Mouse (Mus musculus) ES-E14 (cell line): ENCODE results near the gene Gm6408. TPM values are rescaled to one million over a fixed set of nuclear protein-coding genes. Genes with fewer than 3 reads are reported as not detected.
"Not testable (repeated sequence)": the region's sequence is repeated elsewhere in the genome, so short reads cannot be mapped to it uniquely, and the experiment has no call there.

Source experiments
- DNase-seq: peaks from one replicate; pipeline ENCODE4 v3.0.0-alpha.2; 2013; ENCODE audit warnings: low read depth, low spot score
- H3K27ac ChIP-seq: 2 replicates; pipeline ENCODE4 v1.5.1; 2012; ENCODE audit warnings: low read depth, mild to moderate bottlenecking, low read length, moderate library complexity, mixed read lengths; ENCODE audit not compliant: poor library complexity, insufficient read depth, severe bottlenecking
- H3K36me3 ChIP-seq: 2 replicates; pipeline ENCODE4 v1.6.1; 2012; ENCODE audit warnings: mild to moderate bottlenecking, low read length, moderate library complexity, mixed read lengths; ENCODE audit not compliant: control insufficient read depth, poor library complexity, insufficient read depth, severe bottlenecking
- H3K4me1 ChIP-seq, 2 experiments: fragments of 150-350 bp in 1 of 2; sonication (generic) in 1 of 2; 2 replicates each; pipeline ENCODE4 v1.6.1; 2012; ENCODE audit warnings: low read length in 2 of 2, mild to moderate bottlenecking in 1 of 2, mixed read lengths in 1 of 2; ENCODE audit not compliant: control insufficient read depth in 2 of 2, insufficient read depth in 2 of 2, poor library complexity in 1 of 2
- H3K4me3 ChIP-seq, 2 experiments: fragments of 150-350 bp in 1 of 2; sonication (generic) in 1 of 2; 2 replicates each; pipeline ENCODE4 v1.5.1; 2012; ENCODE audit warnings: low read length in 2 of 2, low read depth in 1 of 2, mild to moderate bottlenecking in 1 of 2, mixed read lengths in 1 of 2; ENCODE audit not compliant: insufficient read depth in 1 of 2, poor library complexity in 1 of 2, severe bottlenecking in 1 of 2
- H3K9ac ChIP-seq: 2 replicates; pipeline ENCODE4 v1.6.1; 2012; ENCODE audit warnings: low read depth, mild to moderate bottlenecking, low read length, mixed read lengths; ENCODE audit not compliant: poor library complexity, insufficient read depth, severe bottlenecking
- H3K9me3 ChIP-seq: fragments of 150-350 bp; sonication (generic); 2 replicates; pipeline ENCODE4 v1.6.1; 2012; ENCODE audit warnings: low read depth, mild to moderate bottlenecking, low read length; ENCODE audit not compliant: control insufficient read depth, insufficient read depth
- CHD2 ChIP-seq: IDR thresholded peaks from 2 replicates; pipeline ENCODE4 v1.6.1; 2014; ENCODE audit warnings: mild to moderate bottlenecking, low read depth, low read length, inconsistent platforms
- HCFC1 ChIP-seq: IDR thresholded peaks from 2 replicates; pipeline ENCODE4 v1.6.1; 2012; ENCODE audit warnings: low read length, inconsistent platforms, borderline replicate concordance; ENCODE audit not compliant: insufficient read depth
- MAFK ChIP-seq: IDR thresholded peaks from 2 replicates; pipeline ENCODE4 v1.6.1; 2014; ENCODE audit warnings: mild to moderate bottlenecking, low read depth, low read length, inconsistent platforms; ENCODE audit not compliant: insufficient read depth
- ZC3H11A ChIP-seq: IDR thresholded peaks from 2 replicates; pipeline ENCODE4 v1.6.1; 2012; ENCODE audit warnings: low read depth, mild to moderate bottlenecking, inconsistent platforms, low read length, borderline replicate concordance
- ZNF384 ChIP-seq: IDR thresholded peaks from 2 replicates; pipeline ENCODE4 v1.6.1; 2012; ENCODE audit warnings: low read depth, low read length, inconsistent platforms
- in situ Hi-C, 2 experiments: fragments of 600-800 bp; cut with MboI; formaldehyde crosslinking; loops; one replicate each; pipeline ENCODE4 v1.15.1; 2025; ENCODE audit warnings: low sequenced_read_pairs in 2 of 2, inconsistent platforms in 1 of 2; ENCODE audit not compliant: unreplicated experiment in 2 of 2
- total RNA-seq: library from RNA; depleted of rRNA; stranded (reverse); fragments of 300-350 nt; gene quantifications from 2 replicates; pipeline ENCODE4 v1.2.3, GENCODE M21; 2012

Gene Gm6408
- total RNA-seq, 1 experiment: not detected

GRCm38 (mm10) chr5:146471821-146472220 is 9.9 kb upstream of the Gm6408 start:
- Histone ChIP-seq H3K27ac (no peak overlapping the region), H3K36me3 (peaks cover 19% of the 10 kb centered on the region), H3K9me3 (no peaks in the 10 kb centered on the region), H3K4me3 (no peak overlapping the region), H3K9ac (no peak overlapping the region), H3K4me1 (no peaks in the 10 kb centered on the region)
- DNase-seq: no peak
- in situ Hi-C loops: no loop called here
- TF ChIP-seq MAFK (no peak), CHD2 (no peak), ZC3H11A (no peak), ZNF384 (no peak), HCFC1 (no peak)

GRCm38 (mm10) chr5:146479564-146479963 is 2.2 kb upstream of the Gm6408 start:
- not testable (repeated sequence) for H3K4me3 ChIP-seq, H3K27ac ChIP-seq, H3K4me1 ChIP-seq, DNase-seq, H3K9ac ChIP-seq, H3K9me3 ChIP-seq, H3K36me3 ChIP-seq
- in situ Hi-C loops: loop anchor here (5.0 to 25.0 kb wide), 3 partner anchors 92 to 292 kb away; partner anchors contain the start of genes 1700001J03Rik (in 2 of the 2) and Wasf3 (in 1 of the 2)

- not testable (repeated sequence) for H3K36me3 ChIP-seq, H3K9ac ChIP-seq, H3K4me1 ChIP-seq, H3K27ac ChIP-seq, H3K4me3 ChIP-seq, DNase-seq, H3K9me3 ChIP-seq
- in situ Hi-C loops: loop anchor here (25.0 kb wide), 2 partner anchors 102 to 302 kb away; partner anchors contain the start of genes 1700001J03Rik (in 2 of the 2) and Wasf3 (in 1 of the 2)
These were observed 7.2 kb downstream of the Gm6408 start for GRCm38 (mm10) chr5:146488959-146489358.

- not testable (repeated sequence) for H3K4me1 ChIP-seq, H3K9ac ChIP-seq, H3K9me3 ChIP-seq, H3K27ac ChIP-seq, DNase-seq, H3K4me3 ChIP-seq, H3K36me3 ChIP-seq
- in situ Hi-C loops: loop anchor here (25.0 kb wide), 2 partner anchors 104 to 304 kb away; partner anchors contain the start of genes 1700001J03Rik (in 2 of the 2) and Wasf3 (in 1 of the 2)
These were observed 9.3 kb downstream of the Gm6408 start, which contains the start of gene Gm6370 for GRCm38 (mm10) chr5:146491063-146491462. Gene Gm6370 (plus strand): TSS chr5:146491363.

GRCm38 (mm10) chr5:146502099-146502498 is 20.3 kb downstream of the Gm6408 start, which contains the start of gene 4930449I24Rik:
Gene 4930449I24Rik (plus strand): TSS chr5:146502399.
- H3K9ac ChIP-seq, in situ Hi-C loops, H3K4me1 ChIP-seq, H3K9me3 ChIP-seq, DNase-seq, H3K4me3 ChIP-seq, H3K36me3 ChIP-seq, H3K27ac ChIP-seq: not testable (repeated sequence)

GRCm38 (mm10) chr5:146513823-146514222 is 32.1 kb downstream of the Gm6408 start, which contains the start of gene Gm3402:
Gene Gm3402 (plus strand): TSS chr5:146514123.
- H3K9me3 ChIP-seq, H3K36me3 ChIP-seq, in situ Hi-C loops, H3K27ac ChIP-seq, H3K4me1 ChIP-seq, H3K4me3 ChIP-seq, H3K9ac ChIP-seq, DNase-seq: not testable (repeated sequence)

- H3K4me3 ChIP-seq, H3K36me3 ChIP-seq, H3K9me3 ChIP-seq, in situ Hi-C loops, H3K9ac ChIP-seq, DNase-seq, H3K4me1 ChIP-seq, H3K27ac ChIP-seq: not testable (repeated sequence)
These were observed 43.7 kb downstream of the Gm6408 start, which contains the start of gene Gm3404 for GRCm38 (mm10) chr5:146525501-146525900. Gene Gm3404 (plus strand): TSS chr5:146525801.
